Mouse (Mus musculus) adrenal gland, postnatal 36 days (tissue): ENCODE data around the gene Gm14308. TPM values are rescaled to one million over a fixed set of nuclear protein-coding genes. Genes with fewer than 3 reads are reported as not detected.
"Not testable (repeated sequence)": the region's sequence is repeated elsewhere in the genome, so short reads cannot be mapped to it uniquely, and the experiment has no call there.

Source experiments
- DNase-seq, 2 experiments: peaks; one replicate each; pipeline ENCODE4 v3.0.0; 2021; ENCODE audit warnings: mixed read lengths in 1 of 2
- long read RNA-seq, 2 experiments: library from polyadenylated mRNA; stranded (forward); transcript quantifications; one replicate each; pipeline ENCODE4 v2.0.0; 2021; ENCODE audit warnings: borderline sequencing depth in 2 of 2
- total RNA-seq, 2 experiments: library from RNA; stranded (reverse); gene quantifications; 2 replicates each; pipeline ENCODE4 v1.2.3; 2021

Gm14308 gene
- total RNA-seq = 1 to 10 TPM; 3.2 to 3.8 TPM
- long read RNA-seq, experiment 1, partial matches to known transcripts = 0 of 3 reads
- long read RNA-seq, experiment 1, other reads (novel, unspliced or antisense) = 0 of 3 reads
- long read RNA-seq, experiment 2 = 0 reads

- not testable (repeated sequence) for DNase-seq
These were observed at the start of gene Gm14308 for GRCm38 (mm10) chr2:176636244-176636643. Gene Gm14308, minus strand, starts transcription at chr2:176636344.

- DNase-seq = not testable (repeated sequence)
These were observed 34.1 kb upstream of the Gm14308 start, which contains the start of gene Zfp973 for GRCm38 (mm10) chr2:176670222-176670621. Gene Zfp973, plus strand, starts transcription at chr2:176670522.

Other genes with a start within 250 kb of the Gm14308 start
- 10 to 100 TPM; 12.7 to 12.9 TPM for gene Gm14435, start 212.8 kb downstream of the Gm14308 start, total RNA-seq
- 1 to 10 TPM in 1 of 2 experiments, not detected in 1; 1.0 TPM for gene Gm14434, start 149.6 kb downstream of the Gm14308 start, total RNA-seq
- not detected for gene Zfp967, start 115.3 kb downstream of the Gm14308 start, total RNA-seq
- gene Zfp973, start 34.2 kb upstream of the Gm14308 start, total RNA-seq = 10 to 100 TPM; 11.3 to 11.9 TPM
- gene Gm14305, start 72.0 kb upstream of the Gm14308 start, total RNA-seq = 10 to 100 TPM in 1 of 2 experiments, 1 to 10 TPM in 1; 9.0 to 14.2 TPM
- gene Gm14295, start 162.3 kb upstream of the Gm14308 start, total RNA-seq = 10 to 100 TPM in 1 of 2 experiments, 1 to 10 TPM in 1; 9.1 to 13.8 TPM
- gene Gm14408, start 194.8 kb upstream of the Gm14308 start, total RNA-seq = not detected